Mouse (Mus musculus) brain, adult 2 months (tissue): ENCODE data around the gene Fmnl2.

Source experiments
- DNase-seq: peaks from one replicate; pipeline ENCODE4 v3.0.0; 2011; ENCODE audit warnings: low read depth, low spot score

Fmnl2 gene

GRCm38 (mm10) chr2:52955090-52955489, 97.4 kb downstream of the Fmnl2 start:
- DNase-seq, result peak; percentile 91

GRCm38 (mm10) chr2:52955831-52956230, 98.2 kb downstream of the Fmnl2 start:
- no peak for DNase-seq

- no peak for DNase-seq
Observed at GRCm38 (mm10) chr2:52957771-52958534, 100.3 kb downstream of the Fmnl2 start.

- DNase-seq, result peak; percentile 92
Observed at GRCm38 (mm10) chr2:52958535-52959290, 101.1 kb downstream of the Fmnl2 start.

GRCm38 (mm10) chr2:52959291-52959621, 101.6 kb downstream of the Fmnl2 start:
- DNase-seq, result no peak

GRCm38 (mm10) chr2:52959982-52960381, 102.3 kb downstream of the Fmnl2 start:
- DNase-seq, result peak; percentile 58

- no peak for DNase-seq
Observed at GRCm38 (mm10) chr2:52960697-52961096, 103.0 kb downstream of the Fmnl2 start.

- no peak for DNase-seq
Observed at GRCm38 (mm10) chr2:52963439-52963838, 105.8 kb downstream of the Fmnl2 start.

GRCm38 (mm10) chr2:52964386-52964928, 106.8 kb downstream of the Fmnl2 start:
- DNase-seq, result peak; percentile 82

- peak; percentile 80 for DNase-seq
Observed at GRCm38 (mm10) chr2:52966227-52966626, 108.6 kb downstream of the Fmnl2 start.

GRCm38 (mm10) chr2:52966820-52967460, 109.3 kb downstream of the Fmnl2 start:
- DNase-seq, result peak; percentile 88

GRCm38 (mm10) chr2:52967461-52967823, 109.8 kb downstream of the Fmnl2 start:
- no peak for DNase-seq

GRCm38 (mm10) chr2:52968884-52969283, 111.2 kb downstream of the Fmnl2 start:
- peak; percentile 48 for DNase-seq

- DNase-seq, result no peak
Observed at GRCm38 (mm10) chr2:52974056-52974455, 116.4 kb downstream of the Fmnl2 start.

- no peak for DNase-seq
Observed at GRCm38 (mm10) chr2:52974776-52975175, 117.1 kb downstream of the Fmnl2 start.

- no peak for DNase-seq
Observed at GRCm38 (mm10) chr2:52977921-52978675, 120.4 kb downstream of the Fmnl2 start.

GRCm38 (mm10) chr2:52978796-52979195, 121.1 kb downstream of the Fmnl2 start:
- peak; percentile 68 for DNase-seq

GRCm38 (mm10) chr2:52979280-52979763, 121.7 kb downstream of the Fmnl2 start:
- DNase-seq, result peak; percentile 58

- DNase-seq, result peak; percentile 36
Observed at GRCm38 (mm10) chr2:52981126-52981525, 123.5 kb downstream of the Fmnl2 start.

GRCm38 (mm10) chr2:52981595-52981994, 123.9 kb downstream of the Fmnl2 start:
- no peak for DNase-seq

- no peak for DNase-seq
Observed at GRCm38 (mm10) chr2:52982502-52982901, 124.8 kb downstream of the Fmnl2 start.
